Mouse (Mus musculus) left cerebral cortex, postnatal 10 days (tissue): ENCODE measurements around the gene Olfr1166. TPM values are rescaled to one million over a fixed set of nuclear protein-coding genes. Genes with fewer than 3 reads are reported as not detected.
"Not testable (repeated sequence)": the region's sequence is repeated elsewhere in the genome, so short reads cannot be mapped to it uniquely, and the experiment has no call there.

ENCODE experiments used
- DNase-seq, 2 experiments: peaks; one replicate each; pipeline ENCODE4 v3.0.0; 2021 to 2022; ENCODE audit warnings: low spot score in 2 of 2, mixed read lengths in 1 of 2; ENCODE audit errors: extremely low spot score in 1 of 2
- intact Hi-C: fragments of 180-260 bp; cut with DNase I; formaldehyde crosslinking; loops from one replicate; pipeline ENCODE4 v1.15.1; 2025
- total RNA-seq, 2 experiments: library from RNA; stranded (reverse); gene quantifications; 2 replicates each; pipeline ENCODE4 v1.2.3; 2021

Olfr1166 gene
- not detected for total RNA-seq

DNA sequence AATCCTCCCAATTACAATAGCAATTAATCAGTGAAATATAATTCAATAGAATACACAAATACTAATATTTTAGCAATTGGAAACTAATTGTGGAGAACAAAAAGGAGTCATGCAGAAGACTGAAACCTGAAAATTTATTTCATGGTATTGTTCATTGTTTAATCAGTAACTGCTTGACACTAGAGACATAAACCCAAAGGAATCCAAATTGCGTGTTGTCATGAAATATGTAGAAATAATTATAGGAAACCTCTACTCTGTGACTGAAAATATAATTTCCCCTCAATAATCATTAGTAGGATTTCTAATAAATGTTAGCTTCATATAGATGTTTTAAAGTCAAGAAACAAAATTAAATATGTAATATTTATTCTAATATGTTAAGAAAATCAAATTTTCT, at the start of gene Olfr1166:
TSS of gene Olfr1166 (minus strand) at position 101 of the 400 bp plus-strand sequence.
- DNase-seq: no peak
- intact Hi-C loops: no loop called here

DNA sequence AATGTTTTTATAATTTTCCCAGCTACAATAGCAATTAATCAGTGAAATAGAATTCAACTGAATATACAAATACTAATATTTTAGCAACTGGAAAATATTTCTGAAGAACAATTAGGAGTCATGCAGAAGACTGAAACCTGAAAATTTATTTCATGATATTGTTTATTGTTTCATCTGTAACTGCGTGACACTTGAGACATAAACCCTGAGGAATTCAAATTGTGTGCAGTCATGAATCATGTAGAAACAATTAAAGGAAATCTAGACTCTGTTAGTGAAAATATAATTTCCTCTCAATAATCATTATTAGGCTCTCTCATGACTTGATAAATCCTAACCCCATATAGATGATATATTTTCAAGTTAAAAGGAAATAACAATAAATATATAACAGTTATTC, 27.0 kb upstream of the Olfr1166 start, which contains the start of gene Olfr1167:
TSS of gene Olfr1167 (minus strand) at position 101 of the 400 bp plus-strand sequence.
- intact Hi-C loops, DNase-seq: not testable (repeated sequence)

DNA sequence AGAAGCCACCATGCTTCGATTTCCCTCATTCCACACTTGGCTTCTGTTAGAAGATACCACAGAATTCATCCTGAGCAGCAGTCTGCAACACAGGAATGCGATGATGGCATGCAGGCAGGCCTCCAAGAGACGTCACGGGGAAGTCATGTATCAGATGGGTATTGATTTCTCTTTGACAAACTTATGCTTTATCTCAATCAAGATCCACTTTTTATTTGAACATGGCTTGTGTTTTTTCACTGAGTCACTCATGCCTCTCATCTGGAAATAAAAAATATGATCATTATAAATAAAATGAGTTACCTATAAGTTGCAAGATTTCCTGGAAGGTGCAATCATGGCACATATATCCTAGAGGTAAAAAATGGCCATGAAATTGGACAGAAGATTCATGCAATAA, 34.2 kb downstream of the Olfr1166 start, which contains the start of gene Olfr1164:
TSS of gene Olfr1164 (minus strand) at position 101 of the 400 bp plus-strand sequence.
- intact Hi-C loops: no loop called here
- no peak for DNase-seq

Other genes with a start within 250 kb of the Olfr1166 start
- gene Olfr1153, start 233.3 kb downstream of the Olfr1166 start, total RNA-seq: not detected
- gene Olfr1154, start 223.1 kb downstream of the Olfr1166 start, total RNA-seq: not detected
- gene Olfr1155, start 183.1 kb downstream of the Olfr1166 start, total RNA-seq: not detected
- gene Olfr1156, start 175.2 kb downstream of the Olfr1166 start, total RNA-seq: not detected
- not detected for gene Olfr1157, start 160.0 kb downstream of the Olfr1166 start, total RNA-seq
- gene Olfr74, start 153.6 kb downstream of the Olfr1166 start, total RNA-seq: not detected
- gene Olfr1158, start 138.2 kb downstream of the Olfr1166 start, total RNA-seq: not detected
- not detected for gene Olfr1160, start 120.0 kb downstream of the Olfr1166 start, total RNA-seq
- not detected for gene Olfr1161, start 105.5 kb downstream of the Olfr1166 start, total RNA-seq
- not detected for gene Olfr73, start 90.6 kb downstream of the Olfr1166 start, total RNA-seq
- gene Olfr1162, start 77.1 kb downstream of the Olfr1166 start, total RNA-seq: not detected
- not detected for gene Olfr1163, start 56.4 kb downstream of the Olfr1166 start, total RNA-seq
- not detected for gene Olfr1164, start 34.3 kb downstream of the Olfr1166 start, total RNA-seq
- not detected for gene Olfr1167, start 26.9 kb upstream of the Olfr1166 start, total RNA-seq
- not detected for gene Olfr1168, start 53.6 kb upstream of the Olfr1166 start, total RNA-seq
- not detected for gene Olfr1170, start 100.1 kb upstream of the Olfr1166 start, total RNA-seq
- gene Olfr1173, start 151.6 kb upstream of the Olfr1166 start, total RNA-seq: not detected
- gene Olfr1174-ps, start 186.9 kb upstream of the Olfr1166 start, total RNA-seq: not detected
- gene Olfr1175-ps, start 198.9 kb upstream of the Olfr1166 start, total RNA-seq: not detected
- not detected for gene Olfr1176, start 208.4 kb upstream of the Olfr1166 start, total RNA-seq
- not detected for gene Olfr1177-ps, start 218.2 kb upstream of the Olfr1166 start, total RNA-seq